Mouse (Mus musculus) midbrain, embryonic 11.5 days (tissue): Measurements from ENCODE around the gene Lrrc4b. TPM values are rescaled to one million over a fixed set of nuclear protein-coding genes. Genes with fewer than 3 reads are reported as not detected.
A peak's percentile ranks its signal among the peaks of the same experiment; 100 is the strongest.

ENCODE experiments used
- ATAC-seq: fragments of 200-750 bp; cut with Nextera tagmentation; 2 replicates; pipeline ENCODE4 v1.8.0; 2017; ENCODE audit warnings: moderate TSS enrichment, moderate library complexity; ENCODE audit not compliant: low FRiP score
- DNase-seq: peaks from one replicate; pipeline ENCODE4 v3.0.0; 2015; ENCODE audit warnings: low spot score; ENCODE audit errors: missing footprints
- H3K27ac ChIP-seq: fragments of 300-500 bp; sonication (generic); 2 replicates; pipeline ENCODE4 v1.5.1; 2014; ENCODE audit warnings: low read depth, low read length
- H3K27me3 ChIP-seq: fragments of 300-500 bp; sonication (generic); 2 replicates; pipeline ENCODE4 v1.6.1; 2014; ENCODE audit warnings: mild to moderate bottlenecking, low read length, moderate library complexity, mixed read lengths; ENCODE audit not compliant: control insufficient read depth, insufficient read depth
- H3K36me3 ChIP-seq: fragments of 300-500 bp; sonication (generic); 2 replicates; pipeline ENCODE4 v1.6.1; 2014; ENCODE audit warnings: mild to moderate bottlenecking, low read length, moderate library complexity, mixed read lengths; ENCODE audit not compliant: control insufficient read depth, insufficient read depth
- H3K4me1 ChIP-seq: fragments of 300-500 bp; sonication (generic); 2 replicates; pipeline ENCODE4 v1.6.1; 2014; ENCODE audit warnings: low read length; ENCODE audit not compliant: control insufficient read depth, insufficient read depth
- H3K4me2 ChIP-seq: fragments of 300-500 bp; sonication (generic); 2 replicates; pipeline ENCODE4 v1.6.1; 2014; ENCODE audit warnings: mild to moderate bottlenecking, moderate library complexity
- H3K4me3 ChIP-seq: fragments of 300-500 bp; sonication (generic); 2 replicates; pipeline ENCODE4 v1.5.1; 2014; ENCODE audit warnings: low read depth, low read length
- H3K9ac ChIP-seq: fragments of 300-500 bp; sonication (generic); 2 replicates; pipeline ENCODE4 v1.6.1; 2014; ENCODE audit warnings: low read length
- H3K9me3 ChIP-seq: fragments of 300-500 bp; sonication (generic); 2 replicates; pipeline ENCODE4 v1.6.1; 2016; ENCODE audit warnings: low read length; ENCODE audit not compliant: control insufficient read depth
- WGBS: fragments of 180-500 bp; shearing (Covaris S2); extraction: QIAGEN DNeasy Blood & Tissue Kit; methylation state at CpG from one replicate; pipeline ENCODE4 v1.1.7; 2014; 5-methylcytosine and 5-hydroxymethylcytosine counted together
- polyA plus RNA-seq: library from polyadenylated mRNA; unstranded; fragments of >200 nt; fragmentation: Nextera tagmentation; extraction: Ambion mirVana; gene quantifications from 2 replicates; pipeline ENCODE4 v1.2.1, GENCODE M21; 2014

The Lrrc4b gene
- polyA plus RNA-seq, 1 experiment from 2014 or later: 10.3 TPM

DNA sequence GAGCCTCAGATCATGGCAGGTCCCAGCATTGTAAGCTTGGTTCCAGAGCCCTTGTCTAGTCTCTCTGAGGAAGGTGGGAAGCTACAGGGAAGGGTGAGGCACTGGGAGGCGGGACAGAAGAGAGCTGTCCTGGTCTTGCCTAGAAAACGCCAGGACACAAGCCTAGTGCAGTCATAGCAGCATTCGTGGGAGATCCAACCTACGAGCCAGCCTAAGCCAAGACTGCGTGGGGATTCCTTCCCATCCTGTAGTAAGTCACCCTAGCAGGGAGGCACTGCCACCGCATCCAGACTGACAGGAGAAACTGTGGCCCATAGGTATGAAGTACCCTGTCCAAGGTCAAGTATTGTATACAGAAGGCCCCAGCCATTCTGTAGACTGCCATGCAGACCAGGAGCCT is 3.7 kb downstream of the Lrrc4b start:
- Histone ChIP-seq H3K36me3 (no peaks in the 10 kb centered on the region), H3K27ac (no peak overlapping the region), H3K9me3 (no peaks in the 10 kb centered on the region), H3K27me3 (no peaks in the 10 kb centered on the region), H3K4me2 (no peak overlapping the region), H3K4me3 (no peak overlapping the region), H3K9ac (no peak overlapping the region), H3K4me1 (peaks cover 32% of the 10 kb centered on the region)
- no peak for DNase-seq
- WGBS: 77% methylated on average over 6 of the region's 6 CpGs
- ATAC-seq: no peak

DNA sequence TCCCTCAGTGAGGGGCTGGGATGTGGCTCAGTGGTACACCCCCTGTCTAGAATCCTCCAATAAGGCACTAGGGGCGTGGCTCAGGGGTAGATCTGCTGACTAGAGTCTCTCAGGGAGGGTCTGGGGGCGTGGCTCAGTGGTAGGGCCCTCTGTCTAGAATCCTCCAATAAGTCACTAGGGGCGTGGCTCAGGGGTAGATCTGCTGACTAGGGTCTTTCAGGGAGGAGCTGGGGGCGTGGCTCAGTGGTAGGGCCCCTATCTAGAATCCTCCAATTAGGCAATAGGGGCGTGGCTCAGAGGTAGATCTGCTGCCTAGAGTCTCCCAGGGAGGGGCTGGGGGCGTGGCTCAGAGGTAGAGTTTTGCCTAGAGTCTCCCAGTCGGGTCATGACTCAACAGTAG is 4.6 kb downstream of the Lrrc4b start:
- peak; percentile 30 for ATAC-seq
- Histone ChIP-seq H3K4me1 (peaks cover 25% of the 10 kb centered on the region), H3K4me2 (no peak overlapping the region), H3K27me3 (no peaks in the 10 kb centered on the region), H3K4me3 (no peak overlapping the region), H3K36me3 (no peaks in the 10 kb centered on the region), H3K9me3 (no peaks in the 10 kb centered on the region), H3K27ac (no peak overlapping the region), H3K9ac (no peak overlapping the region)
- DNase-seq: peak; percentile 90
- WGBS: 6% methylated on average over 7 of the region's 7 CpGs

DNA sequence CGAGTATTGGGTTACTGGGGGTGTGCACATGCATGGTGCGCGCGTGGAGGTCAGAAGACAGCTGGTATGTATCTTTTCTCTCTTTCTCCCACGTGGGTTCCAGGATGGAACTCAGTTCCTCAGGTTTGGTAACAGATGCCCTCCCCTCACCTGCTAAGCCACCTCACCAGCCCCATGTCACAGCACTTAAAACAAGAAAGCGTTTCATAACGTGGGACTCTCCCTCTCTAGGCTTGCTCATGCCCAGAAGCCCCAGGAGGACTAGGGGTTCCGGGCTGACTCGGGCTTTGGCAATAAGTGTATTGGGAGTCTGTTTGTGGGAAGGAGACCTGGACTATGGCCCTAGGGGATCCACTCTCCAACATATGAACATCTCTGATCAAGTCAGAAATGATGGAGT is 5.3 kb downstream of the Lrrc4b start:
- Histone ChIP-seq H3K4me1 (peaks cover 25% of the 10 kb centered on the region), H3K27ac (no peak overlapping the region), H3K4me3 (no peak overlapping the region), H3K9ac (no peak overlapping the region), H3K4me2 (no peak overlapping the region), H3K36me3 (no peaks in the 10 kb centered on the region), H3K27me3 (no peaks in the 10 kb centered on the region), H3K9me3 (no peaks in the 10 kb centered on the region)
- DNase-seq (no peak), ATAC-seq (no peak)
- 73% methylated on average over 9 of the region's 9 CpGs for WGBS

DNA sequence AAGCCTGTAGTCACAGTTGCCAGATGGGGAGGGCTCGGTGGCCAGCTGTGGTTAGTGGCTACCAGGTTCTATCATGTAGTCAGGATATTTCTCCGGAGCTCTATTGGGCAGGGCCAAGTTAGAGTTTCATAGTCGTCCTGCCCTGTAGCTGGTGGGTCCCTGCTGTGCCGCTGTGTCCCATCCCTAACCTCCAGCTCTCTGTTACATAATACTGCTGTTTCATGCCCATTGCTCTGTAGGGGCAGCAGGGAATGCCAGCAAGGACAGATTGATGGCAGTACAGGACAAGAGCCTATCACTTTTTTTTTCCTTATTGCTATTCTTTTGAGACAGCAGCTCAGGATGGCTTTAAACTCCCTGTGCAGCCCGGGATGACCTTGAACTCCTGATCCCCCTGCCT is 7.0 kb downstream of the Lrrc4b start:
- no peaks in the 10 kb centered on the region for H3K9me3 ChIP-seq
- no peak overlapping the region for H3K4me2 ChIP-seq
- ATAC-seq: no peak
- WGBS: 75% methylated on average over 5 of the region's 5 CpGs
- H3K36me3 ChIP-seq: no peaks in the 10 kb centered on the region
- H3K4me1 ChIP-seq: peaks cover 14% of the 10 kb centered on the region
- no peak overlapping the region for H3K9ac ChIP-seq
- DNase-seq: no peak
- no peaks in the 10 kb centered on the region for H3K27me3 ChIP-seq
- H3K4me3 ChIP-seq: no peak overlapping the region
- H3K27ac ChIP-seq: no peak overlapping the region

DNA sequence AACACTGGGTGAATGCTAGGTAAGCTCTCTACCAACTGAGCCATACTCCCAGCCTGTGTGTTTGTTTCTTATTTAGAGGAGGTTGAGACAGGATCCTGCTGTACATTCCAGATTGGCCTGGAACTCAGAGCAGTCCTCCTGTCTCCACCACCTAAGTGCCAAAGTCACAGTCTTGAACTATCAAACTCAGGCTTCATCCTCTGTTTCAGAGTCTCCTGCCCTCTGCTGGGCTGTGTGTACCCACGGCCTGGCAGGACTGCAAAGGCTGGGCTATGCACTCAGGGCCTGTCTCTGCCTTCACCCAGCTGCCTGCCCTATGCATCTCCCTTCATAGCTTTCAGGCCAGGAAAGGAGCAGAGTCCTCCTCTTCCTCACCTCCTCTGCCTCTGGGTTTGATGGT is 7.4 kb downstream of the Lrrc4b start:
- ATAC-seq (no peak), DNase-seq (no peak)
- WGBS: 9% methylated on average over 1 of the region's 1 CpGs
- H3K4me1 ChIP-seq: peaks cover 10% of the 10 kb centered on the region
- no peak overlapping the region for H3K4me3 ChIP-seq
- H3K9ac ChIP-seq: 0 out of 2 replicates have a peak overlapping the region, but pooled peaks have one; percentile 9
- H3K4me2 ChIP-seq: no peak overlapping the region
- no peaks in the 10 kb centered on the region for H3K27me3 ChIP-seq
- H3K27ac ChIP-seq: no peak overlapping the region
- no peaks in the 10 kb centered on the region for H3K9me3 ChIP-seq
- no peaks in the 10 kb centered on the region for H3K36me3 ChIP-seq

DNA sequence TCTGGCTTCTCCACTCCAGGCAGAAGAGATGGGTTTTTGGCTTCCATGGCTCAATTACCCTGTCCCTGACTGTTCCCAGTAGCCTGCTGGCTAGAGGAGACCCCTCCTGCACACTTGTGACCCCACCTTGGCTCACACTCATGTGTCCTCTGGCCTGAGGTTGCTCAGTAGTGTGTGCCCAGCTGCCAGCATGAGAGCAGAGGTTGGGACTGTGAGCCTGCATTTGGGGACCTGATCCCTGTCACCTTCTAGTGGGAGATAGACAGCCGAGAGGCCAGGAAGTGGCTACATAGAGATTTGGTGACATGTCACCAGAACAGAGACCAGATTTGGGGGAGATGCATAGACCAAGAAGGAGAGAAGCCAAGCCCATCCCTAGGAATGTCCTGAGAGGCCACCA is 8.4 kb downstream of the Lrrc4b start:
- WGBS: 83% methylated on average over 1 of the region's 1 CpGs
- H3K4me3 ChIP-seq: no peak overlapping the region
- no peak overlapping the region for H3K27ac ChIP-seq
- H3K4me1 ChIP-seq: peaks cover 7% of the 10 kb centered on the region
- no peak overlapping the region for H3K9ac ChIP-seq
- no peak overlapping the region for H3K4me2 ChIP-seq
- no peaks in the 10 kb centered on the region for H3K36me3 ChIP-seq
- no peak for DNase-seq
- no peaks in the 10 kb centered on the region for H3K27me3 ChIP-seq
- no peaks in the 10 kb centered on the region for H3K9me3 ChIP-seq
- ATAC-seq: no peak

DNA sequence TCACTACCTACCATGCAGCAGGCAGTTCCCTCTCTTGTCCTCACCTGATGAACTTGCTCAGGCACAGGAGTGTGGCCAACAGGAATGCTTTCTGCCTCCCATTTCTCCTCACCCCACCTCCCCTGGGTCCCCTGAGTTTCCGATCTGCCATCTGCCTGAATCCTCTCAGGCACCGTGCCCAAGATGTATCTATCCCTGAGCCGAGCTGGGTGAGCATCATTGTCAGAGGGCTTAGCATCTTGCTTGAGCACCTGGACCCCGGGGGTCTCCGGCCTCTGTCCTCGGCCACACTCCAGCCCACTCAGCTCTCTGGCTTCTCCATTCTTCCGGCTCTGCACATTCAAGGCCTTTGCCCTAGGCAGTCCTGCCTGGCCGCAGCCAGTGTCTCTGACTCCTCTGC is 9.1 kb downstream of the Lrrc4b start:
- Histone ChIP-seq H3K4me2 (no peak overlapping the region), H3K4me3 (no peak overlapping the region), H3K27ac (no peak overlapping the region), H3K4me1 (peaks cover 6% of the 10 kb centered on the region), H3K27me3 (no peaks in the 10 kb centered on the region), H3K9me3 (no peaks in the 10 kb centered on the region), H3K36me3 (no peaks in the 10 kb centered on the region), H3K9ac (no peak overlapping the region; the same call in 1 of the 2 replicates)
- ATAC-seq (no peak), DNase-seq (peak; percentile 21)
- WGBS: 73% methylated on average over 8 of the region's 8 CpGs

DNA sequence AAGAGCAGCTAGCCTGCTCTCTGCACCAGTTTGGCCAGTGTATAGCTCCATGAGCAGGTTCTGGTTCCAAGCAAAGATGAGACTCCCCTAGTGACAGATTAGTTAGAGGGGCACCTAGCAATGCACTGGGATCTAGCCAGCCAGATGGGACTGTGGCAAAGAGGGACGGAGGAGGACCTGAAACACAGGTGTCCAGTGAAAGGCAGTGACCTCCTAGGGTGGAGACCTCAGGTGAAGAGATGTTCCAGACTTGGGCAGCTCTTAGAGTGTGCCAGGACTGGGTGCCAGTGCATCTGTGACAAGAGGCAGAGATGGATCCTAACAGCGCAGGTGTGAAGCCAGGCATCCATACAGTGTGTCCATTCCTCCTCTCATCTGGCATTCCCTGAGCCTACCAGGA is 10.9 kb downstream of the Lrrc4b start:
- Histone ChIP-seq H3K4me3 (no peak overlapping the region), H3K27ac (no peak overlapping the region), H3K4me2 (no peak overlapping the region), H3K4me1 (peaks cover 20% of the 10 kb centered on the region), H3K9ac (no peak overlapping the region), H3K9me3 (no peaks in the 10 kb centered on the region), H3K36me3 (no peaks in the 10 kb centered on the region), H3K27me3 (peaks cover 5% of the 10 kb centered on the region)
- 63% methylated on average over 2 of the region's 2 CpGs for WGBS
- DNase-seq (no peak), ATAC-seq (no peak)

DNA sequence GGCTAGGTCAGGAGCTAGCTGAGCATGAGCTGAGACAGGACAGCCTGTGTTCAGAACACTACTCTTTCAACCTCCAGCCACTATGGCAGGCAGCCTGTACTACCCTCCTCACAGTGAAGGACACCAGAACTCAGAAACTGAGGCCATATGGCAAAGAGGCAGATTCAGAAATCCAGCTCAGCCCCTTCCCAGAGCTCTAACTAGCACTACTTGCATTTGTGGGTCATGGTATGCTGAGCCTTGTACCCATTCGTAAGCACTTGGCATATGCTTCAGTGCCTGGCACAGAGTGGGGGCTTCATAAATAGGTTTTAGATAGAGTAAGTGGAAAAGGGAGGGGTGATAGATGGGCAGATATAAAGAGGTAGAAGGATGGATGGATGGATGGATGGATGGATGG is 11.7 kb downstream of the Lrrc4b start:
- peaks cover 5% of the 10 kb centered on the region for H3K27me3 ChIP-seq
- ATAC-seq: no peak
- peaks cover 23% of the 10 kb centered on the region for H3K4me1 ChIP-seq
- no peak overlapping the region for H3K4me2 ChIP-seq
- H3K9me3 ChIP-seq: no peaks in the 10 kb centered on the region
- no peak overlapping the region for H3K27ac ChIP-seq
- no peak overlapping the region for H3K4me3 ChIP-seq
- no peak overlapping the region for H3K9ac ChIP-seq
- H3K36me3 ChIP-seq: no peaks in the 10 kb centered on the region
- 86% methylated on average over 1 of the region's 1 CpGs for WGBS
- DNase-seq: no peak

DNA sequence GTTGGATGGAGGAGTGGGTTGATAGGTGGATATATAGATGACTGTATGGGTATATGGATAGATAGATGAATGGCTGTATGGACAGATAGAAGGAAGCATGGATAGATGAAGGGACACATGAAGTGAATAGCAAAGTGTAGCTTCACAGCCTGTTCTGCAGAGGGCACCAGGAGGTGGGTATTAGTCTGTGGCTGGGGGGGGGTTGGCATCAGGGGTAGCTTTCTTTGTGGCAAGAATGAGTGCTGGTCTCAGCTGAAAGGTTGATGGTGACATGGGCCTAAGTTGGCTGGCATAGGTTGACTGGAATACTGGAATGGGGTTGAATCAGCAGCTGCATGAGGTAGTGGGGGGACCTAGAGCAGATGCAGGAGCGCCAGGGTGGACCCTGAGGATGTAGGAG is 12.4 kb downstream of the Lrrc4b start:
- Histone ChIP-seq H3K9ac (peak overlapping the region; percentile 95; the same call in 1 of the 2 replicates), H3K27me3 (peaks cover 5% of the 10 kb centered on the region), H3K4me3 (peak overlapping the region; percentile 53; the same call in 1 of the 2 replicates), H3K9me3 (no peaks in the 10 kb centered on the region), H3K36me3 (no peaks in the 10 kb centered on the region), H3K4me2 (peak overlapping the region; percentile 92), H3K4me1 (peaks cover 23% of the 10 kb centered on the region), H3K27ac (peak overlapping the region; percentile 88)
- WGBS: 17% methylated on average over 1 of the region's 1 CpGs
- ATAC-seq (no peak), DNase-seq (no peak)
